Mouse (Mus musculus): ENCODE data around the gene Tom1.

Gene Tom1

DNA sequence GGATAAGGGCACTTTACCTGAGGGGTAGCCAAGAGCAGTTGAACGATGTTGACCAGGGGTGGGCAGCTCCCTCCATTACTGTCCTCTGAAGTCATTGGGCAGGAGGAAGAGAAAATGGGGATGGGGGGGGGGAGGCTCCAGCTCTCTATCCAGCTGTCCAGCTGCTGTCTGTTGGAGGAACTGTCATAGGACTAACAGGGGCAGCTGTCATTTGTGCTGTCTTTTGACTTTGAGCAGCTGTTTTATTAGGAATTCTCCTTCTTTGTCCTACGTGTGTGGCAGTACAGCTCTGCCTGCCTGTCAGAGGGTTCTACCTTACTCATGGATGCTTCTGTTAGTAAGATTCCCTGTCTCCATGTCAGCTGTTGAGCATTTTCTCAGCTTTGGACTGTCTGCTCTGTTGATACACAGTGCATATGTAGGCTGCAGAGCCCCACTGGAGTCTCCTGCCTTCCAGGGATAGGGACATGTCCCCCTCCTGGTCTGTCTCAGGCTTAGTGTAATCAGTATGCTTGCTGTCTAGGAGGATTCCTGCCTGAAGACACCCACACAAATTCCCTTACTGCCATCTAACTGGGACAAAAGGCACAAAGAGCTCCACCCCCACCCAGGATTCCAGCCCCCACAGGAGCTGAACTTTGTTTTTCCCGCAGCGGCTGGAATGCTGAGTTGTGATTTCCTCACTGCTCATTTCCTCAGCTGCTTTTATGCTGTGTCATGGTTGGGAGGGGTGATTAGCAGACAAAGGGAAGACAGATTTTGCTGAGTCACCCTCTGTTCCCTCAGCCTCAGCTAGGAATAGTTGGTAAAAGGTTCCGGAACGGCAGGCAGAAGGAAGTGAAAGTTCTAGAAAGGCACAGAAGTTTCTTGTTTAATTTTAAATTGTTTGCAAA lies 55.7 kb downstream of the Tom1 start:
- peak in 1 of 2 experiments; percentile 16 for DNase-seq (ENCODE audit: low spot score in 2 of 2)

DNA sequence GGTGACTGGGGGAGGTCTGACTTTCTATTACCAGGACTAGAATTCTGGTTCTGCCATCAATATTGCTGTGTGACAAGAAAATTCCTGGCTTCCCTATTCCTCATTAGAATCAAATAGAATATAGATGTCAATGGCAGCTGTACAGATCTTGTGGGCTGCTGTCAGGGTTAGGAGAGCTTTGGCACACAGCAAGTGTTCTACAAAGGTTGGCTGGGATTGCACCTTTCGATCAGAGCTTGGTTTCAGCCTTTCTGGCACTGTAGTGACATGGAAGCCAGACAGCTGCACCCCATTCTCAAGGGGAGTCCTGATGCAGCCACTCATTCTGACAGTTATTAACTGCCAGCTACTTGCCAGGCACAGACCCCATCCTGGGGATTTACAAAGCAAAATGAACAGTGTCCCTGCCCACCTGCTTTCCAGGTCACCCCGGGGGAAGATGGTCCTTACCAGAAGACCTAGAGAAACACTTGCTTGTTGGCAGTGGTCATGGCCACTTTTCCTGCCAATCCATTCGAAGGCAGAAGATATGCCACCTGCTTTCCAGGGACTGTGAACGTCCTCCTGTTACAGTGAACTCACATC lies 57.4 kb downstream of the Tom1 start:
- DNase-seq (ENCODE audit: low spot score in 2 of 2) = no peak

DNA sequence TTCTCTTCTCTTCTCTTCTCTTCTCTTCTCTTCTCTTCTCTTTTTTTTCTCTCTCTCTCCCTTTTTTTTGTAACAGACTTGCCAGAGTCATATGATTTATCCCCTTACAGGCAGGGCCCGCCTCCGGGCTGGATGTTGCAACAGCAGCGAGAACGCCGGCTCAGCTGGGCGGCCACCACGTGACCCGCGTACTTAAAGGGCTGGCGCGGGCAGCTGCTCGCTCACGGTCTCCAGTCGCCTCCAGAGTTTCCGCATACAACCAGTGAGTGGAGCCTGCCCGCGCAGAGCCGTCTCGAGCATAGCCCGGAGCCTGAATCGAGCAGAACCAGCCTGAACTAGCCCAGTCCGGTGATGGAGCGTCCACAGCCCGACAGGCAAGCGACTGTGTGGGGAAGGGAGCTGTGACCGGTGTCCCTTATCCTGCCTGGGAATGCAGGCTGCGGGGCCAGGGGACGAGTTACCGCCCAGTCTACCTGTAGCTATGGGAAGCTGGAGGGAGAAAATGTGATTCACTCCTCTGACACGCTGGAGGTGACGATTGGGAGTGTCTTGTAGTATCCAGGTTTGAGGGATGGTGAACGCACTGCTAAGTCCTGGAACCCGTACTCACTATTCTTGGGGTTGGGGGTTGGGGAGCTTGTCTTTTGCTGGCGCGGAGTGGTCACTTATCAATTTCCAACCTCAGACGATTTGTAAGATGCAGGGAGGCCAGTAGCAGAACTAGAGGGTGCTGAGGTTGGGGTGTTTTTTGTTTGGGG lies 60.1 kb downstream of the Tom1 start, which contains the start of gene Hmox1:
Gene Hmox1, plus strand, starts transcription at position 223 of the 758 bp plus-strand sequence.
- peak; percentile 70 to 72 for DNase-seq (ENCODE audit: low spot score in 2 of 2)

DNA sequence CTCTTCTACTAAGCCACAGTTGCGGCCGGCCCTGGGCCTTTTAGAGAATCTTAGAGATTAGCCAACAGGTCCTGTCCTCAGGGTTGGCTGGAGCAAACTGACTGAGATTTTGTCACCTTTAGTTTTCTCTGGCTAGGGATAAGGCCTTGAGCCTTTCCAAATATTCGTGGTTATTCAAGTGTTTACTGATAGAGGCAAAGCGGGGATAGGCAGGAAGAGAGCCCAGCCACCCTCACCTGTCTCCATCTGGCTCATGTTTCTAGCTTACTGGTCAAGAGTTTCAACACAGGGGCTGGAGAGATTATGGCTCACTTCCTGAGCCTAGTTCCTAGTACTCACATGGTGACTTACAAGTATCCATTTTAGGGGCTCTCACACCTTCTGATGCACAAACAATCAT lies 69.5 kb downstream of the Tom1 start:
- DNase-seq (ENCODE audit: low spot score in 2 of 2) = no peak

DNA sequence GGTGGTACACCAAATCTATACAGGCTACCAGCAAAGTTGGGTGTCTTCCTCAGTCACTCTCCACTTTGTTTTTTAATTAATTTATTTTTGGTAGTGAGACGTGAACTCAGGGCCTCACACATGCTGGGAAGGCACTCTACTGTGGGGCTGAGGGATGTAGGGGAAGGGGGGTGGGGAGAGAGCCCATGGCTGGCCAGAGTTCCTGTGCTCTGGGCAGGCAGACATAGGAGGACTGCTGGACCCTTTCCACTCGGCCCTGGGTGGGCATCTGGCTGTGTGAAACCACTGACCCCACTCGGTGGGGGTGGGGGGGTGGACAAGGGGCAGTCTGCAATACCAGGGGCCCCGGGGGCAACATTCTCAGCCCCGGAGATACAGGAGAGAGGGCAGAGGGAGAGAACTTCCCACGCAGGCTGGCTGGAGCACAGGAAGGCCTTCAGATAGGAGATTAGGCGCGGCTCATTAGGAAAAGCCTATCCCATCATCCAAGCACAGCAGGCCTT lies 69.9 kb downstream of the Tom1 start:
- no peak for DNase-seq (ENCODE audit: low spot score in 2 of 2)

DNA sequence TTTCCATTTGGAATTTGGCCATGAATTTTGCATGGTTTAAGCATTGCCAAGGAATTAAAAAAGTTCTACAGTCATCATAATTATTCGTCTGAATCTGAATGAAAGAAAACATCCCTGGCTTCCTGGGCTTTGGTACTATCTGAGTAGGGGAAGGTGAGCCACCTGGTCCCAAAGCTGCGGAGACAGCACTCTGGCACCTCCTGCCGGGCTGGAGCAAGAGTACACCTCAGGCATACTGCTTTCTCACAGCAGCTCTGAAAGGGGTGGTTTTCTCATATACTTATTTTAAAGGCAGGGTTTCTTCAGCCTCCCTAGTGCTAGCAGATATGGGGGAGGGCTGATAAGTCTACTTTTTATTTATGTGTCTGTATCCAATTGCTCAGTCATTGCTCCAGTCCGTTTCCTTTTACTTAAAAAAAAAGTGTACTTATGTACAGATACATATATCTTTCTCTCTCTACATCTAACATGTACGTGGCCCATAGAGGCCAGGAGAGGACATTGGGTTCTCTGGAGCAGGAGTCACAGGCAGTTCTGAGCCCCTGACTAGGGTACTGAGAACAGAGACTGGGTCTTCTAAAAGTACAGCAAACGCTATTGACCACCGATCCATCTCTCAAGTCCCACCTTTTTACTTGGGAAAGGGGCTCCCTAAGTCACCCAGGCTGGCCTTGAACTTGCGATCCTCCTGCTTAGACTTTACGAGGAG lies 75.2 kb downstream of the Tom1 start:
- peak; percentile 74 to 78 for DNase-seq (ENCODE audit: low spot score in 2 of 2)

DNA sequence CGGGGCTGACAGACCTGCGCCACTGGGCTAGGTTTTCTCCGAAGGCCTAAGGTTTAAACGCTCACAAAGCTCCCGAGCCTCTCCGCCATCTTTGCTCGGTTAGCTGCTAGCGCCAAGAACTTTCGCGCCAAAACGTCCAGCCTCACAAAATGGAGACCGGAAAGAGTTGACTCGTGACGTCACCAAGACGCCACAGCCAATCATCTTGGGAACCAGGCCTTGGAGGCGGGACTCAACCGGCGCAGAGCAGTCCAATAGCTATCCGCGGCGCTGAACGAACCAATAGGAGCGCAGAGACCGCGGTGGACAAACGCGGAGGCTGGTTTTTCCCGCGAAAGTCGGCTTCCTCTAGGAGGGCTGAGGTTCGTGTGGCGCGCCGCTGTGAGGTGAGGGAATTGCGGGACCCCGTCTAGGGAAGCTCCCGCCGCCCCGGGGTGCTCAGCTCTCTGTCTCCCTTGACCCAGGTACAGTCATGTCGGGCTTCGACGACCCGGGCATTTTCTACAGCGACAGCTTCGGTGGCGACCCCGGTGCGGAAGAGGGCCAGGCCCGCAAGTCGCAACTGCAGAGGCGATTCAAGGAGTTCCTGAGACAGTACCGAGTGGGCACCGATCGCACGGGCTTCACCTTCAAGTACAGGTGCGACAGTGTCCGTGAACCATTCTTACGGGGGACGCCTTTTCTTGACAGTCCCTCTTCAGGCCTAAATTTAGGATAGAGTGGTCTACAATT lies 75.9 kb downstream of the Tom1 start, which contains the start of gene Mcm5:
Gene Mcm5, plus strand, starts transcription at position 334 of the 732 bp plus-strand sequence.
- peak; percentile 98 to 99 for DNase-seq (ENCODE audit: low spot score in 2 of 2)

DNA sequence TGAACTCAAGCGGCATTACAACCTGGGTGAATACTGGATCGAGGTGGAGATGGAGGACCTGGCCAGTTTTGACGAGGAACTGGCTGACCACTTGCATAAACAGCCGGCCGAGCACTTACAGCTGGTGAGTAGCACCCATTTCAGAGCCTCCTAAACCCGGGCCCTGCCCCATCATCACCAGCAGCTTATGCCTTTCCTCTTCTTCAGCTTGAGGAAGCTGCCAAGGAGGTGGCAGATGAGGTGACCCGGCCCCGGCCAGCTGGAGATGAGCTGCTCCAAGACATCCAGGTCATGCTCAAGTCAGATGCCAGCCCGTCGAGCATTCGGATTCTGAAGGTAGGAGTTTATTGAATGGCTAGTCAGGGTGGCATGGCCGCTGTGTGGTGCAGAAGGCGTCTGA lies 76.6 kb downstream of the Tom1 start:
- DNase-seq (ENCODE audit: low spot score in 2 of 2) = no peak

DNA sequence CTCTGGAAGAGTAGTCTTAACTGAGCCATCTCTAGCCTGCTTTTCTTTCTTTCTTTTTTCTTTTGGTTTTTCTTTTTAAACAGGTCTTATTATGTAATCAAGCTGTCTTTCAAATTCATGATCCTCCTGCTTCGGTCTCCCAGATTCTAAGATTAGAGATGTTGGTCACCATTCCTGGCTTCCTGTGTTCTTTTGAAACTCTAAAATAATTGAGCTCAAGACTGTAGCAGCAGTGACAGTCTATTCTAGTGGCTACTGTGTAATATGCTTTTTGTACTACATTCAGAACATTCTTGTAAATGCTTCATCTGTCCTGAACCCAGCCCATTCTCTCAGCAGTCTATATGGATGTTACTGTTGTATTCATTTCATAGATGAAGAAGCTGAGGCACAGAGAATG lies 85.0 kb downstream of the Tom1 start:
- DNase-seq (ENCODE audit: low spot score in 2 of 2) = no peak

DNA sequence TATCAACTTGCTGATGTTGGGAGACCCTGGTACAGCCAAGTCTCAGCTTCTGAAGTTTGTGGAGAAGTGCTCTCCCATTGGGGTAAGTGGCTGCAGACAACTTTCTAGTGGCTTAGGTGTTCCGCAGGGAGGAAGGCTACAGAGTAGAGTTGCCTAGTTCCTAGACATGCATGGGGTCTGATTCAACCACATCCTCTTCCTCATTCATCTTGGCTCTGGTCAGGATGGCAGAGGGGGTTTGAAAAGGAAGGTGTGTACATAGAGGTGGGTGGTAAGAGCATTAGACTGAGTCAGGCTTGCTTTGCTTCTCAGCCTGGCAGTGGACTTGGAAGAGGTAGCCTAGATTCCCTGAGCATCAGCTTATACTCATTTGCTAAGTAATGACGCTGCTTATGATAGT lies 85.8 kb downstream of the Tom1 start:
- DNase-seq (ENCODE audit: low spot score in 2 of 2) = no peak

Measured in natural killer cell, adult 2 months (primary cell).